Mouse (Mus musculus) spleen, adult 12 weeks (tissue): ENCODE data around the gene Ntm.

Experiments
- DNase-seq: peaks from one replicate; pipeline ENCODE4 v3.0.0; 2022; ENCODE audit warnings: low spot score

Gene Ntm

DNA sequence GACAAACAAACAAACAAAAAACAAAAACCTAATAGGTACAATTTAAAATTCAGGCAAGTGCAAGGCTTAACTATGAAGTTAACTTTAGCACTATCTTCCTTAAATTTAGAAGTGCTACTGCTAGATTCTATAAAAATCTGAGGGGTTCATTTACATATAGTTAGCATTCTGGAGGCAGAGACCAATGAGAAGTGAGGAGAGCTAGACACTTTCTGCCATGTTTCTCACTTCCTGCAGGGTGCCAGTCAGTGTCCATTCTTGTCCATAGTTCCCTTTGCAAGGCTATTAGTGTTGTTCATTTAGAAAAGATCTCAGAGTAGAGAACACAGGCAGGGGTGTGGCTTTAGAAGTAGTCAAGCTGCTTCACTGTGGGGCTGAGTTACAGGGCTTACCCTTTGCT lies 208.6 kb downstream of the Ntm start:
- no peak for DNase-seq

DNA sequence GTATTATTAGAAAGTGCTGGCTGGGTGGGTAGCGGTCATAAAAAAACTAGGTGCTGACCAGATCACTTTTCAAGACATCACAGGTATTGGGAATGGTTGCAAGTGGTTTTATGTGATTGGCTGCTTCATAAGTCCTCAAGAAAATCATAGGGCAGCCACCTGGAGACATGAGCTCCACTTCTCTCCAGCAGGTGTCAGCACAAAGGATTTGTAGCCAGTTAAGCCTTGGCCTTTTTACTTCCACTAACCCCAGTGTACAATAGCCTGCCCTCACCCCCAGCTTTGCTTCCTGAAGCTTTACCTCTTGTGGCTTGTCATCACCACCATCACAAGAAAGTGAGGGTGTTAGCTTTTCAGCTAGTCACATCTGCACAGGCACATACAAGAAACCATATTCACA lies 211.5 kb downstream of the Ntm start:
- no peak for DNase-seq

DNA sequence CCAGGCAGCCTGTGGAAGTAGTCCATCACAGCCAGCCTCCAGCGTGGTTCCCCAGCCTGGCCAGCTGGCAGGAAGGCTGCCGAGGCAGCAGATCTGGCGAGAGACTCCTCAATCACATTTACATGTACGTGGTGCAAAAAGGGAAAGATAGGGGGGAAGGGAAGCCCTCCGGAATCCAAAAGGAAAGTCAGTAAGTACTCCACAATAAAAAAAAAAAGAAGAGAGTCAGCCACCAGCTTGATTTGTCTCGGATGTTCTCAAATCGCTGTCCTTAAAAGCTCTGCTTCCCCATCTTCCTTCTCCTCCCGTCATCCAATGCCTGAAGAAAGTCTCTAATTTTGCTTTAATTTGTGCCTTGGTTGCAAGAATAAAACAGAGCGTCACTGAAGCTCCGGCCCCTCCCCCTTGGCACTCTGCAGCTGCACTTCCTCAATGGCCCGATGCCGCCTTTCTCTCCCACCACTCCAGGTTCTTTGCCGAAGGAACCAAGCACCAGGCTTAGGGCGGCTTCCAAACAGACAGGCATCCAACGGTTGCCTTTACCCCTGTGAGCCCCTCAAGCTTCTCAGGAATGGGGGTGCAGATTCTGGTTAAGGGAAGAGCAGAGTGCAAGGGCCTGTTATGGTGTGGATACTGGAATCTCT lies 212.4 kb downstream of the Ntm start:
- no peak for DNase-seq

DNA sequence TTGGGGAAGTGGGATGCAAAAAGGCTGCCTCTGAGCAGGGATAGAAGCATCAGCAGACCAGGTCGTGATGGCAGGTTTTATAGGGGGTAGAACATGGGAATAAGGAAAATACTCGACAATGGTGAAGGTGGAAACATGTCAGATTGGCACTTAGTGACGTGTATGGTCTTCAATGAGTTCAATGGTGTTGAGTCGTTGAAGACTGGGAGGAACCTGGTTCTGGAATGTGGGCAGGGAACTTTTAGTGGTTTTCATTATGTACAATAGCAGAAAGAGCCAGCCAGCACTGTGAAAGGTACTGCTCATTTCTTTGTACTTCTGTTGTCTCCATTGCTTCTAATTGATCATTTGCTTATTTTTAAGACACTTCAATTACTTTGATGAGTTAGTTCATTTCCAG lies 214.9 kb downstream of the Ntm start:
- DNase-seq, result no peak

DNA sequence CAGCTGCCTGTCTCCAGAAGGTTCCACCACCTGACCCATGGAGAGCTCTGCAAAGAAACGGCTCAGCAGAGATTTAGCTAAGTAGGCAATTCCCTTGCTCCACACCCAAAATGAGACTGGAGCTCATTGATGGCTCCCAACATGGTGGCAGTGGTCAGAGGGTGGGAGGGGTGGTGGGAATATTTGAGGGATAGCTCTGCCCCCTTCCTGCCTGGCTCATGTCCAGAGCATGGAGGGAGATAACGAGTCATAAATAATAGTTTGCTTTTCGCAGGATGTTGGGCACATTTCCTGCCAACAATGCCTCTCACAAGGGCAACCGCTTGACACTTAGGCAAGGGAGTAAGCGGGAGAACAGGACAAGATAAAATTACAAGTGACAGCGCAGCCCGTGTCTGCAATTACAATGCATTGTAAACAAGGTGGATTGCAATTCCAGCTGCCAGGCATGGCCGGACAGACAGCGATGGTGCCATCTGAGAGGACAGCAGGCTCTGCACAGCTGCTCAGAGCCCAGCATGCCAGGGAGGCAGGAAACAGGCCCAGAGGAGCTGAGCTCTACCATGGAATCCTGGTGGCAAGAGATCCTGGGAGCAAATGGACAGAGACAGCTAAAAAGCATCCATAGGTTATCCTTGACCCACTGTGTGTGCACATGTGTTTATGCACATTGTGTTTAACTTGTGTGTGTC lies 224.0 kb downstream of the Ntm start:
- no peak for DNase-seq

DNA sequence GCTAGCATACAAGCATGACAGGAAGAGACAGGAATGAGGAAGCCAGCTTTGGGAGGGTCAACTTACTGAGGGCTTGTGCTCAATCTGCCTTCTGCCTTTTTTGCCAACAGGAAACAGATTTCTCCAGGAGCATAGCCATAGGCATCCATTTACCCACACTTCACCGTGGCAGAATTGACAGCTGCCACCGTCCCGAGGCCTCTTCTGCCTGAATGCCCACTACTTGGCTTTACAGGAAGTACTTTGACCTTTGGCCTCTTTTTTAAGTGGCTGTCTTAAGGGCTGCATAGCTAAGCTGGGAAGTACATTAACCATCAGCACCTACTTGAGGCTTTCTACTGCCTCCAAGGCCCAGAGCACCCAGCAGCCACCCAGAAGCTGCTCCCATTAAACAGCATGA lies 226.9 kb downstream of the Ntm start:
- DNase-seq, result no peak

DNA sequence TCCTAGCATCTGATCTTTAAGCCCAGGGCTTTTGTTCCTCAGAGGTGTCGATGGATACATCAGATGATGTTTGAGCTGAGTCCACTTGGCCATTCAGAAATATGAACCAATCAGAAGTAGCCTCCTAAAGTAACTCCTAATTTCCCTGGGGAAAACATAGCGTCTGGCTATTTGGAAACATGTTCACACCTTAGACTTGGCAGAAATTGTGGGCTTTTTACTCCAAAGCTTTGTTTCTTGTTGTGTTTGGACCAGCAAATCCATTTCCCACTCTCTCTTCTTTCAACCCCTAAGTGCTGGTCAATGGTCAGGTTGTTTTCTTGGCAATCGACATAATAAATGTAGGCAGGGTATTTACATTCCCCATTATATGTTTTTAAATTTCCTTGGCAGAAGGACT lies 230.0 kb downstream of the Ntm start:
- DNase-seq, result no peak

DNA sequence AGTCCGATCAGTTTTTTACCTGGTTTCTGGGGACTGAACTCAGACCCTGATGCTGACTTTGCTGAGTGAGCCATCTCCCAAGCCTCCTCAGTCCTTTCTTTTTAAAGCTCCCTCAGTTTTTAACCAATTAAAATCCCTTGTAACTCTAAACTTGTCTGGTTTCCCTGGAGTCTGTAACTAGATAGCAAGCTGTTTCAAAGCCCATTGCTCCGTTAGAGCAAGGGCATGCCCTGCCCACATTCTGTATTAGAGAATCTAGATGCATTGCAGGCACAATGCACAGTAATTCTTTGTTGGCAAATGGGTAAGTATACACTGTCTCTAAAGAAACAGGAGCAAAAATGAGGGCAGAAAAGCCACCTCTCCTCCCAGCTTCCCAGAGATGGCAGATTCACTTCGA lies 231.3 kb downstream of the Ntm start:
- no peak for DNase-seq

DNA sequence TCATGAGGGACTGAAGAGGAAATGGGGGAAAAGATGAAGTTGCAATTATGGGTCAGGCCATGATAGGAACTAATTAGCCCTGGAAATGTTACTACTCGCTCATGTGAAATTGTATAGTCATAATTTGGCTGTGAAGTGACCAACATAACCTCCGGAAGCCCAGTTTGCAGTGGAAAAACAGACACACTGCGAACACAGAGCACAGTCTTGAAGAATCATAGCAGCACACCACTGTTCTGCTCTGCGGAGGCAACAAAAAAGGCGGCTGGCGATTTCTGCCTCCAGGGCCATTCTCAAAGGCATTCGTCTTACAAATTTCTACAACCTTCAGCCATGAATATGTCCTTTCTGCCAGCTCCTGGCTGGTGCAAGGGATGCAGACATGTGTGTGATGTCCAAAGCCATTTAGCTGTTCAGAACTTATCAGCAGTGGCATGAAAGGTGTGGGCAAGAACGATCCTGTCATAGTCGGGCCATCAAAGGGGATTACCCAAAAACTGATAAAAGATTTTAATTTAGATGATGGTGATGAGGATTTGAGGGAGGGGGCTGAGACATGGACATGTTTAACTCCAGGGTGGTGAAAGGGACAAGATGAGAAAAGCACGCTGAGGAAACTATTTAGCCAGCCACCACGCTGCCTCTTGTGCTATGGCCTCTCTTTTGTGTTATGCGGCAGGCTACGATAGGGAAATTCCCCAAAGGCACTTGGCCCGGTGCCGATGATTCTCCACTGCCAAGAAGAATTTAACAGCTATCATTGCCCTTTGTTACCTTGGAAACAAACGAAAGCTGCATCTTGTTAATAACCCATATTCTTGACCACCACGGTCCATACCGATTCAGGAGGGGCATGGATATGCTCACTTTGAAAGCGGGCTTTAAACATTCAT lies 235.2 kb downstream of the Ntm start:
- DNase-seq, result no peak

DNA sequence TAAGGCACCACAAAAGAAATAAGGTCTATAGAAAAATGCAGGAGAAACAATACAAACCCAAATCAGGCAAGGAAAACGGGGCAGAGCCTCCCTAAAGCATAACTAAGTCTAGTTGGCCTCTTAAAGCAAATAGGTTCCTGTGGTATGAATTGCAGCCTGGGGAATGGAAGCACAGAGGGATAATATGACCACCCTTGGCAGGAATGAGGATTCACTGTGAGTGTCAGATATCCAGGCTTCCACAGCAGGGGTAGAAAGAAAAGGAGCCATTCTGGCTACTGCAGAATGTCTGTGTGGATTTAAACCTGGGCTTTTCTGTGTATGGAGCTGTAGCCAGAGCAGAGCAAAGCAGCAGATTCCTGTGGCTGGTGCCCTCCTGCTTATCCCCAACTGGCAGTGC lies 241.5 kb downstream of the Ntm start:
- no peak for DNase-seq

DNA sequence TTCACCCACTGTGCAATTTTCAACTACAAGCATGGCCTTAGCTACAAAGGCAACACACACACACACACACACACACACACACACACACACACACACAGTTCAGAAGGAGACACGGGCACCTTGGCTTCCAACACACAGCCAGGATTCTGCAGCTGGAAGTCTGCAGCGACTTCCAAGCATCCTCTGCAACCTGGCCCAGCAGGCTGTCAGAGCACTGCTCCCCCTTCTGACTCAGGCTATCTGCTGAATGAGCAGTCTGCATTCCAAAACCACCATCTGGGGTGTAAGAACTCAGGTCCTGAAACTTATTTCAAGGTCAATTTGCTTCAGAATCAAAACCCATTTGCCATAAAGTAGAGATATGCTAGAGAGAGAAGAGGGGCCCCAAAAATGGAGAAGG lies 246.1 kb downstream of the Ntm start:
- no peak for DNase-seq

DNA sequence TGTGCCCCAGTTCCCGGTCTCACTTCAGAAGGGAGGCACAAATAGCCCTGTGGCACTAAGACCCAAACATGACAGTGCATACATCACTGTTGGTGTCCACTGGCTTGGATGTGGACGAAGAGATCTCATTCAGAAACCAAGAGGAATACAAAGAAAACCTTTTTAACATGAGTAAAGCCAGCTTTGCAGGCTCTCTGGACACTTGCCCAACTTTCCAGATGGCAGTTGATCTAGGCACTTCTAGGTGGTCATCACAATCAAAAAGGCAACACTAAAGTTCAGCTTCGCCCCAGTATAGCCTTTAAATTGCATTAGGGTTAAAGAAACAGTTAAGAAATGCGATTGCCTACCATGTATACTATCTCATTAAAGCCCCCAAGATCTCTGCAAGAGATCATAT lies 264.7 kb downstream of the Ntm start:
- DNase-seq, result no peak

DNA sequence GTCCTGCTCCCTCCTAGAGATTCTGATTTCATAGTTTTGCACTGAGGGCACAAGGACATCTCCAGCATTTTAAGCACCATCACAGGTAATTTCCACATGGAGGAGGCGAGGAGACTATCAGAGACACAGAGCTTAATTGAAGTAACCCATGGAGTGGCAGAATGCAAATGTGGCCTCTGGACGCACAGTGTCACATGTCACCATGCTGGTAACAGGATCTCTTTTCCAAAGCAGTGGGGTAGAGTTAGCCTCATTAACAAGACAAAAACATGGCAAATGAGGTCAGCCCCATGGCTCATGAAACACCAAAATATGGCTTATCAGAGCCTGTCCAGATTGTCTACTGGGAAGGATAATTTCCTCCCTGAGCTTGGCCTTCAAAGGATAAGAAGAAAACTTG lies 268.8 kb downstream of the Ntm start:
- DNase-seq, result no peak

DNA sequence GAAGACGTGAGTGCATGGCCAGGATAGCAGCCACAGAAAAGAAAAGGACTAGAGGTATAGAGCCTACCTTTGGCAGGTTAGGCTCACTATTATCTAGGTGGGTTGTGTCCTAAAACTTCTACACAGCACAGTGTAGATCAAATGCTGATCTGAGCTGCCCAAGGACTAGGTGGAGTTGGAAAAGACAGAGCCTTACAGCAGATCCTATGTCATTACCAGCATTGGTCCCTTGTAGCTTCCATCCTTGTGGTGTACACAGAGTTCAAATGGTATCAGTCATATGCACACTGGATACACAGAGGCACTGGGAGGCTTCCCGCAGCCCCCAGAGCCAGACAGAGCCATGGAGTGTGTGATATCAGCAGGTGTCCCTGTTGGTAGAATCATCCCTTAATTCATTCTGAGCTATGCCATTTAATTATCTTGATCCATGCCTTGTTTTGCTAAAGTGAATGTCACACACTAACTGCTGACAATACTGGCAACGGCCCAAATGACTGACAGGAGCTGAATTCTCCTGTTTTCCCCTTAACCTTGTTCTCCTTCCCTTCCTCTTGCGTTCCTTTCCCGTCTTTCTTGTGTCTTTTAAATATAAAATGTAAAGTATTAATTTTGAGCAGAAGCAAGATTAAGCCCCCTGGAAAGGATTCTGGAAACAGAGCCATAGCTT lies 271.6 kb downstream of the Ntm start:
- no peak for DNase-seq

DNA sequence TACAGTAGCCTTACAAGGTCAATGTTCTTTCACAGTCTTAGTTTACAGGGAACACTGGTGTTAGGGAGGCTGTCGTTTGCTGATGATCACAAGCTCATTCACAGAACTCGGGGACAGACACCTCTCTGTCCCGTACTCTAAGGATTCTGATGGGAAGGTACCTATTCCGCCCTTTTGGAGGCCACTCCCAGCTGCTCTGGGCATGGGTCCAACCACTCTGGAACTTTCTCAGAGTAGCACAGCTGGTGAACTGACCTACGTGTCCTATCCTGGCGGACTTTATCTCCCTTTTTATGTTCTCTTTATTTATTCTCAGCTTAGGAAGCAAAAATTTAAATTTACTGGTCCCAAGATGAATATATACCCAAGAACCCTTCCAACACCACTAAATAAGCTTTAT lies 280.7 kb downstream of the Ntm start:
- DNase-seq, result no peak

DNA sequence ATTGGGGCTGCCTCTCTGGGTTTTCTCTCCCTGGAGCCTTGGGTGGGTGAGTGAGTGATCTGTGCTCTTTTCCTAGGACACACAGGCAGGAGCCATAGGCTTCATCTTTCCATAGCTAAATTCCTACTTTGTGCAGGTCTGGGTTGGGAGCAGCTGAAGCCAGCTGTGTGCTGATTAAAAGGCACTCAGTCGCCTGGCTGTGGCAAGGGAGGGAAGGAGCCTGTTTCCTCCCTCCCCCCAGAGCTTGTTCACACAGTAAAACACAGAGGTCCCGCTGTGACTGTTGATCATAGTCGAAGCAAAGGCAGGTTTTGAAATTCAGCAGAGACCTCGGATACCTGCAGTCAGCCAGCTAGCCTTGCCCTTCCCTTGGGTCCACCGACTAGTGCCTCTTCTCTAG lies 282.3 kb downstream of the Ntm start:
- DNase-seq, result no peak

DNA sequence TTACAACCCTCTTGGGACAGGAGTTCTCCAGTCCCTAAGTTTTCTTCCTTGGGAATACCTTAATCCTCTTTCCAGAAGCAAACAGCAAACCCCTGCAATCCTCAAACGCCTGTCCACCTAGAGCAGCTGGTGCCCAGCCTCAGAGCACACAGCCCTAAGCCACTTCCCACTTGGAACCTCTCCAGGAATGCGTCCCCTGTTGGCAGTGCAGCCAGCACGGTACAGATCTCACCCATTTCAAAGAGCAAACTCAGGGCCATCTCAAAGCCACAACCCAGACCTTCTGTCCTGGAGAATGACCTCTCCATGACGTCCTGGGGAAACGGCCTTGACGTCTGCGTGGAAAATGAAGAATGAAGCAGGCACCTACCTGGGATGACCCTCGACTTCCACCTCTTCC lies 289.0 kb downstream of the Ntm start:
- no peak for DNase-seq

DNA sequence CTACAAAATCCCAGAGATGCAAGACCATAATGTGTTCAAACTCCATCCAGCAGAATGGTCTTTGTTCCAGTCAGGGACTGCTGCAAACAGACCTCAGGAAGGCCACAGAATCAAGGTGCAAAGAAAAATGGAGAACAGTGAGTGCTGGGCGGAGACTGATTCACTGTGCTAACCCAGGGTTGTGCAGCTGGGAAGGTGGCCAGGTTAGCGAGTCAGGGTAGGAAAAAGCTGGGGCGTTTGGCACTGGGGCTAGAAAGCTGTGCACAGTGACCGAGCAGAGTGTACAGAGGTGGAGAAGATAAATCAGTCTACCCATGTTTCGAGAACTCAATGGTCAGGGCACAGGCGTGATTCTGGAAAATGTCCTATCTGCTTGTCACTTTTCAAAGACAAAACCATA lies 291.1 kb downstream of the Ntm start:
- DNase-seq, result no peak

DNA sequence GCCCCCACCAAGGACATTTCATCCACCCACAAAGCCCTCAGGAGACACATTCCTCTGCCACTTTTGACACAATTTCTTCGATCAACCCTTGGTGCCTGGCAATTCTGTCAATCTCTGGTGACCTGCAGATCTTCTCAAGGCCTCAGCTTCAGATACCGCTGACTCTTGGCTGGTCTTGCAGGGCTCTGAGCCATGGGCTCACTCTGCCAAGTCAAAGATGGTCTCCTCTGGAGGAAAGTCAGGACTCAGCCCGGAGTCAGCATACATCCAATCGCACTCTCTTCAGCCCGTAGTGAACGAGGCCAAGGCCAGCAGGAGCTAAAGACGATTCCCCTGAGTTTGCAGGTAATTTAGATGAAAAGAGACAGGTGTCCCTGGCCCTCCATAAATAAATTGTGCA lies 299.7 kb downstream of the Ntm start:
- no peak for DNase-seq

DNA sequence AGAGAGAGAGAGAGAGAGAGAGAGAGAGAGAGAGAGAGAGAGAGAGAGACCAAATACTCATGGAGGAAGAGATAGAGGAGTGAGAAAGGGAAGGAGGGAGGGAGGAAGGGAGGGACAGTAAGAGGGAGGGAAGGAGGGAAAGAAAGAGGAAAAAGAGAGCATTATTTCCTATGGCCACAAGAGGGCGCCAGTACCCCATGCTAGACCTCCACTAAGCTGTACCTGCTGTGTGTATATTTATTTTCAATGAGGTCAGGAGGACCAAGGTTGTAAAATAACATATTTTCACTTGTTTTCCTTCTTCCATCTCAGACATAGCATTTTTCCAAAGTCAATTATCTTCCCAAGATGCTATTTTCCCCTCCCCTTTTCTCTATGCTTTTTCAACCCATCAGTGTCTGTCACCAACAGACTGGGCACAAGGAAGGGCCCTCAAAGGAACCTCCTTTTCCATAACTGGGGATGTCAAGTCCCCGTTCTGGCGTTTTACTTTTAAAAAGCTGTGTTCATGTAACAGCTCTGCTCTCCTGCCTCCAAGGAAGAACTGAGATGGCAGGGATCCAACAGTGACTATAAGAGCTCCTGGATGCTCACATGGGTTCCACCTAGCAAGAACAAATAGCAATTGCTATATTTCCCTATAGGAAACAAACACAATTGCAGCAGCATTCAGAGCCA lies 301.3 kb downstream of the Ntm start:
- no peak for DNase-seq

DNA sequence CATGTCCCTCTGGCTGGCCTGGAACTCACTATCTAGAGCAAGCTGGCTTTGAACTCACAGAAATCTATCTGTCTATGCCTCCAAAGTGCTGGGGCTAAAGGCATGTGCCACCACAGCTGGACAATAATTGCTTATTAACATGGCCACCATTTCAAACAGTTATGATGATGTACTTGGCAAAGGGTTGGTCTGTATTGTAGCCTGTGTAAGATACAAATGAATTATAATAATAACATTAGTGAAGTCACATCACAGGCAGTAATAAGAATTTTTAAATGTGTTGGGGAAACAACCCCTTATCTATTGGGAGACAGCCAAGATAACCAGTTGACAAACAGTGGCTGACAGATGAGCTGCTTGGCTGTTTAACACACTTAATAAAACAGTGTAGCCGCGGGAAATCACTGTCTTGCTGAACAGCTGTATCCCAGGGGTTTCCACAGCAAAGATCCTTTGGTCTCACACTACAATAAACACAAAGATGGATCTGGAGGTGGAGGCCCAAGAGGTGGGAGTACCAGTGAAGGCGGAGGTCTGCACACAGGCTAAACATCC lies 302.8 kb downstream of the Ntm start:
- DNase-seq, result no peak
